Mouse (Mus musculus) cerebellum, adult 2 months (tissue): ENCODE measurements at regions not wholly inside any gene's neighbourhood (a gene's known extent, or its start where the extent isn't known, plus 50 kb on each side); places are given as distances from the start of the nearest gene placed in this dataset.

ENCODE experiments used
- CTCF ChIP-seq: fragments of 200-500 bp; IDR thresholded peaks from 2 replicates; pipeline ENCODE4 v1.5.1; 2011; ENCODE audit warnings: low read depth, mild to moderate bottlenecking, control low read depth, low read length, moderate library complexity, borderline replicate concordance; ENCODE audit not compliant: insufficient read depth
- POLR2A ChIP-seq: fragments of 200-500 bp; IDR thresholded peaks from 2 replicates; pipeline ENCODE4 v1.6.1; 2011; ENCODE audit warnings: low read length, control low read depth, borderline replicate concordance; ENCODE audit not compliant: insufficient read depth

DNA sequence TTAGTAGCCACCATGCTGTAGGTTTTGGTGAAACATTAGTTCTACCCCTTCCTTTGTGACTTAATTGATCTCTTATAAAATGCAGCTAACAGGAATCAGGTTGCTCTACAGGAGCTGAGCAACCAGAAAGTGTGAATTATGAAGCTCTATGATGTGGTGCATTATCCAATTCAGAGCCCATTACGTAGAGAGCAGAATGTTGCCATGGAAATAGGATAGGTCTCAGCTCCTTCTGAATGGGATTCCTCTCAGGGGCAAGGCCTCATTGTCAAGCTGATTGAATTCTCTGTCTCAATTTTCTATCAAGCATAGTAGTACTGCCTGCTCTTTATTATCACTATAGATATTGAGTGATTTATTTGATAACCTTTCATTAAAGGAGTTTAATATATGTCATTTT lies 185.6 kb upstream of the Klf6 start:
- TF ChIP-seq POLR2A (no peak), CTCF (no peak)
